Mouse (Mus musculus): ENCODE results near the gene Rtn4ip1. TPM values are rescaled to one million over a fixed set of nuclear protein-coding genes. Genes with fewer than 3 reads are reported as not detected.

Gene Rtn4ip1
- polyA plus RNA-seq, 1 experiment = 13.4 TPM

- DNase-seq (ENCODE audit: low read depth, low spot score) = no peak
- WGBS = 88% methylated on average over 8 of the region's 8 CpGs
Observed at GRCm38 (mm10) chr10:43998503-43999082, 97.0 kb downstream of the Rtn4ip1 start.

- 34% methylated on average over 2 of the region's 2 CpGs for WGBS
- no peak for DNase-seq (ENCODE audit: low read depth, low spot score)
Observed at GRCm38 (mm10) chr10:44000156-44000865, 98.7 kb downstream of the Rtn4ip1 start.

- no peak for DNase-seq (ENCODE audit: low read depth, low spot score)
- 16% methylated on average over 14 of the region's 14 CpGs for WGBS
Observed at GRCm38 (mm10) chr10:44002004-44002940, 100.7 kb downstream of the Rtn4ip1 start.

- 1% methylated on average over 11 of the region's 11 CpGs for whole genome bisulfite sequencing
- no peak for DNase-seq (ENCODE audit: low read depth, low spot score)
Observed at GRCm38 (mm10) chr10:44002995-44003524, 101.5 kb downstream of the Rtn4ip1 start.

GRCm38 (mm10) chr10:44003551-44004151 lies 102.0 kb downstream of the Rtn4ip1 start:
- WGBS = under 1% methylated on average over 68 of the region's 68 CpGs

GRCm38 (mm10) chr10:44004221-44004751 lies 102.7 kb downstream of the Rtn4ip1 start:
- WGBS = 1% methylated on average over 33 of the region's 33 CpGs
- DNase-seq (ENCODE audit: low read depth, low spot score) = no peak

More at GRCm38 (mm10) chr10:44003551-44004151, 102.0 kb downstream of the Rtn4ip1 start:
- no peak for DNase-seq (ENCODE audit: low read depth, low spot score)

- DNase-seq (ENCODE audit: low read depth, low spot score) = no peak
- WGBS = 3% methylated on average over 40 of the region's 40 CpGs
Observed at GRCm38 (mm10) chr10:44005677-44006641, 104.4 kb downstream of the Rtn4ip1 start.

Other genes with a start within 250 kb of the Rtn4ip1 start
- gene Qrsl1, start 62 bp upstream of the Rtn4ip1 start, polyA plus RNA-seq (2012; rRNA removed) = 11.5 and 12.7 TPM in 2 replicates
- 17.9 and 19.5 TPM in 2 replicates for gene Crybg1, start 247.0 kb downstream of the Rtn4ip1 start, polyA plus RNA-seq (2012; rRNA removed)

All from large intestine, adult 2 months (tissue).